Mouse (Mus musculus) embryo, embryonic 11.5 days (tissue): ENCODE data around the gene Scamp5.

Experiments used
- DNase-seq: peaks from one replicate; pipeline ENCODE4 v3.0.0-alpha.2; 2012; ENCODE audit warnings: low read depth, low spot score

Gene Scamp5

DNA sequence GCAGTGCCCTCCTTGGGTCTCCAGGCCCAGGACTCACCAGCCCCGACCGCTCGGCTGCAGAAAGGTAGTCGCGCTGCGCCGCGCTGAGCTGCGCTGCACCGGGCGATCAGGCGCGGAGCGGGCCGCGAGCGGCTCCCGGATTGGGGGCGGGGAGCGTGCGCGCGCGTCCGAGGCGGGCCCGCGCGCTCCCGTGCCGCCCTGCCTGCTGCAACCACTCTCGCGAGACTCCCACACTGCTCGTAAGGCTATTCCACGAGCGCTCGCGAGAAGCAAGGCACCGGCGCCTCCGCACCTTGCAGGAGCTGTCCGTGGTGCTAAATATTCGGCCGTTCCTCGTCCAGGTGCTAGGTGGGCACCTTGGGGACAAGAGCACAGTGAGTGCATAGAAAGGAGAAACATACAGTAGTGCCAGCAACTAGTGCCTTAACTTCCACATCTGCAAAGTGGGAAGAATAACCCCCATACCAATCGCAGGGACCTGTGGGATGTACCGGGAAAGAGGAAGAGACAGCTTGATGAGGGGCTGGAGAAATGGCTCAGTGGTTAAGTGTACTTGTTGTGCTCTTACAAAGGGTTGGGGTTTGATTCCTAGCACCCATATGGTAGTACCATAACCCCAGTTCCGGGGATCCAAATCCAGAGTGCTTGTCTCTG, at the start of gene Scamp5:
TSS of gene Scamp5 (minus strand) at position 165 of the 654 bp plus-strand sequence.
- DNase-seq, result peak; percentile 83

DNA sequence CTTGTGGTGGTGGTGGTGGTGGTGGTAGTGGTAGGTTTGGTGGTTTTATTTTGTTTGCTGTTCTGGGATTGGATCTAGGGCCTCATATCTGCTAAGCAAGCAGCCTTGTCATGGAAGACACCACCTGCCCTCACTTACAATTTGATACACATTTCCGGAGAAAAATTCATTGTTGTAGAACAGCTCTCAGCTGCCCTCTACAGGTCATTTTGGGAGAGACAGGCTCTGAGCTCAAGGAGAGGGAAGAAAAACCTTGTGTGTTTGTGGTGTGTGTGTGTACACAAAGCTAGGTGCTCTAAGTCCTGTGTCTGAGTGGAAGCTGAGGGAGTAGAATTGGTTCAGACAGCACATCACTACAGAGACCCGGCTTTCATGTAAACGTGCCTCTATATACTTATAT, 49.3 kb upstream of the Scamp5 start:
- DNase-seq, result no peak

DNA sequence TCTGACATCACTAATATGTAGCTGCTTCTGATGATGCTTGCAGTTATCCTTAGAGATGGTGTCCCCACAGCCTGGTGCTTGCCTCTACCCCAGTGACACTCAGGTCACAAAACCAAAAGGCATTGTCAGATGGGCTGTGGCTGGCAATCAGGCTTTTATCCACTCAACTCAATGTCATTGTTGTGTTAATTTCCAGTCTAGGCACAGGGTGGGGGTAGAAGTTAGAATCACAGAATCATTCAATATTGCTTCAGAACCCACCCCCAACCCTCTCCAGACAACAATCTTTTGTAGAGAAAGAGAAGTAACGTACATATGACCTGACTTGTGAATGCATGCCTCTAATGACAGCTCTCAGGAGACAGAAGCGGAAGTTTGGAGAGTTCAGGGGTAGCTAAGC, 42.7 kb upstream of the Scamp5 start:
- DNase-seq, result no peak

DNA sequence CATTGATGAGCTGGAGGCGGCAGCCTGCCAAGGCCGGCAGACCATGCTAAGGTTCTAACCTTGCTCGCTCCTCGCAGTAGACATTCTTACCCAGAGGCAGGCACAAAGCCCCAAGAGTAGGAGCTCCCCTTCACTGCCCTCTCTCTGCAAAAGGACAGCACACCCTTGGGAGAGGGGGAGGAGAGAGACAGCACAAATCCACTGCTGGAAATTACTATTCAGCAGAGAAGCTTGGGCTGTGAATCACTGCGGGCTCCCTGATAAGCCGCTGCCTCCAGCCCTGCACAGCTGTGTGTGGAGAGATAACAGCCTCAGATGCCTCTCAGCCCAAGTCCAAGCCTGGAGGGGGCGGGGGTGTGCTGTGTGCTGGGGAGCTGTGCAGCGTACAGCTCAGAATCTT, 37.8 kb upstream of the Scamp5 start:
- DNase-seq, result no peak

DNA sequence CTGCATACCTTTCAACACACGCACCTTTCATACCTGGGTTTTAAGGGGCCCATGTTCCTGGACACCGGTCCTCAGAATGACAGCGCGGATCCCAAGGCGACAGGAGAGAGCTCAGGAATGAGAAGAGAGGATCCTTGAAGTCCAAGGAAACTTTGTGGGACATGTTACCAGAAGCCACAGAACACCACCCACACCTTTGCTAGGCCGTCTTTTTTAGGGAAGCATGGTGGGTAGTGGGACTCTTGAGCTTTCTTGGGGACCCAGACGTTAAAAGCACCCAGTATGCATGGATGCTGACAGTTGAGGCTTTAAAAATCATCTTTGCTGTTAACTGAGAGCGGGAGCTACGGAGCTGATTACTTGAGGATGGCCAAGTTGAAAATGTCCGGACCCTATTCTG, 37.0 kb upstream of the Scamp5 start:
- DNase-seq, result no peak

DNA sequence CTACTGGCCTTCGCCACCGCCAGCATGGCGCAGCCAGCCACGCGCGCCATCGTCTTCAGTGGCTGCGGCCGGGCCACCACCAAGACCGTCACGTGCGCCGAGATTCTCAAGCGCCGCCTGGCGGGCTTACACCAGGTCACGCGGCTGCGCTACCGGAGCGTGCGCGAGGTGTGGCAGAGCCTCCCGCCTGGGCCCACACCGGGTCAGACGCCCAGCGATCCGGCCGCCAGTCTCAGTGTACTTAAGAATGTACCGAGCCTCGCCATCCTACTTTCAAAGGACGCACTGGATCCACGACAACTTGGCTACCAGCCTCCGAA, 36.5 kb upstream of the Scamp5 start:
- no peak for DNase-seq

DNA sequence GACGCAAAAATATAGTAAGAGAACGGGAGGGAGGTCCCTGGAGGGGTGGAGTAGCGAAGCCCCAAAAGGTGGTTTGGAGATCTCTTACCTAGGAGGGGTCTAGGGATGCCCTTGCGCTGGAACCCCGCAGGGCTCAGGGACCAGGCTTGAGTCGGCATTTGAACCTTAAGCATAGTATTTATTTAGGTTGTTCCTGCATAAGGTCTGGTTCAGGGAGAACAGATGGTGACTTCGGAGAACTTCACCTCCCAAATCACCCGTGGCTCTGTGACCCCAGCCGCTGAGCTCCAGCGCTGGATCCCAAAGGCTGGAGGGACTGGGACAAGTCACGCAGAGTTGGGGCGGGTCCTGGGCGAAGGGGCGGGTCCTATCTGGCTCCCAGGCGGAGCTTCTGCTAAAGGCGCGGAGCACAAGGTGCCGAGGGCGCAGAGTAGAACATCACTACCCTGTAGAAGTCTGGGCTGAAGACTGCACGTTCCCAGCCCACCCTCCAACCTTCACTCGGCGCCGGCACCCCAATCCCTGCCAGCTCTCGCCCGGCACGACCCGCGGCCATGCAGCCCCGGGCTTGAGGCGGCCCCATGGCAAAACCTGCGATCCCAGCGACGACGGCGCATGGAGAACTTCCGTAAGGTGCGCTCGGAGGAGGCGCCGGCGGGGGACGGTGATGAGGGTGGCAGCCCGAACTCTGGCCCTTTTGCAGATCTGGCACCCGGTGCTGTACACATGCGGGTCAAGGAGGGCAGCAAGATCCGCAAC, 35.9 kb upstream of the Scamp5 start, which contains the start of gene Rpp25:
TSS of gene Rpp25 (plus strand) at position 405 of the 759 bp plus-strand sequence.
- DNase-seq, result no peak

DNA sequence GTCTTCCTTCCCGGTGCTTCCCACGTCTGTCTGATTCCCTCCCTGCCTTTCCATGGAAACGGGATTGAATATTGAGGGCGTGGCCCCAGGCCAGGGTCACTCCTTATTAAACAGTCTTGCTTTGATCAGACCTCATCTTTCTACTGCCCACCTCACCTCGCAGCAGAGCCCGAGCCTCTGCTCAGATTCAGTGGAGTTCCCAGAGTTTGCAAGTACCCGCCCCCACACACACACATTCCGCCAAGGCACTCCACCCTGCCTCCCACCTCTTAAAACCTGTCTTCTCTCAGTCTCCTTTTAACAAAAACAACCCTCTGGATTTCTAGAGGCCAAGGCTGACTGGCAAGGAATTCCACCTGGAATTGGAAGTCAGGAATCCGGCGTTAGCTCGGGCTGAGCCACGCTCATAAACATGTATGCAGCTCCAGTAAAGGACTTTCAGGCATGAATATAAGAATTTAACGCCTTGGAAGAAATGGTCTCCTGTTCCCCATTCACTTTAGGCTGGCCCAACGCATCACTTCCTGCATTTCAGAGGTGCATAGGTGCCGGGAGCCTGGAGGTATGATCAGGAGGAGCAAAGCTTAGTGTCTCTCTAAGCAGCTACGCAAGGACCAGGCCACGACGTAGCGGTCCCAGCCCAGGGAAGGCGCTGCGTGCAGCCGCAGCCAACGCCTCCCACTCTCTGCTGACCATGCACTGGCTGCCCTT, 35.2 kb upstream of the Scamp5 start:
- DNase-seq, result no peak

DNA sequence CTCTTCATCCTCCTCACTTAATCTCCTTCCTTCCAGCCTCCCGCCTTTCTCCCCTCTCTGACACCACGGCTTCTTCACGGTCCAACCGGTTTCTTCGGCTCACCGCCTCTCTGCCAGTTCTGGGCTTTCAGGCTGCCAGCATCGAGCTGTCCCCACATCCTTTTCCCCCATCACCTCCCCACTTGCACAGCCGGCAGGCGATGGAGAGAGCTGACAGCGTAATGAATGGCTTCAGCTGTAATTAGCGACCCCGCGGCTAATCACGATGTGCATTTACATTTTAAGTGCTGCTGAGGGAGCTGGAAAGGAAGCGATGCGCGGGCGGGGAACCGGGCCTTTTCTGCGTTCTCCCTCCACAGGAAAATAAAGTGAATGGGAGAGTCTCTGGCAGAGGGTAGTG, 34.0 kb upstream of the Scamp5 start:
- DNase-seq, result no peak

DNA sequence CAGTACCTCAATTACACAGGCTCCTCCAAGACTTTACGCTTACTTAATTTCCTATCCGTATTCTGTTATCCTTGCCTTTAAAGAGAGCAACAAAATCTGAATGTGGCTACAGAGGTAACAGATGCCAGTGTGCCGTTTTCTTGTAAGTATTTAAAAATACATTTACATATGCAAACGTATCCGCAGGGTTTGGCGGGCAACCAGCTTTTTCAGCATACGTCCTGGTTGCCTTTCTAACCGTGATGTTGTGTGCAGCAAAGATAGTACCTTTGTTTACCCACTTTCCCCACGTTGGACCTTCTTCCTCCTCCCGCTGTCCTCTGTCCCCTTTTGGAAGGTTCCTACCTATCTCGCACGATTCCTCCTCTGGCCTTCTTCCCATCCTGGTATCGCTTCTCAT, 33.6 kb upstream of the Scamp5 start:
- no peak for DNase-seq

DNA sequence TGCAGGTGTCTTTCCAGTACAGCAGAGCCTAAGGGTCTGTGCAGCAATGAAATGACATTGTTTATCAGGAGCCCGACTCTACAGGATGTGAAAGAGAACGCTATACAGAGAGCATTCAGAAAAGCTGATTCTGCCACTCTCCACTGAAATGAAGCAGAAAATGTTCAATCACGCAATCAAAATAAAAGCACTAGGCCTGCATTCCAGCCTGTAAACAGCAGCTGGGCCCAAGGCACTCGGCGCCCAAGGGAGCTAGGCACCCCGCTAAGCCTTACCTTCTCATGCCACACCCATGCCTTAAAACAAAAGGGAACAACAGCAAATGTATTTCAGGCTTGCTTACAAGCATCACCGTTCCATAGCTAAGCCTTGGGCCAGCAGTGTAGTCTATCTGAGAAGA, 30.7 kb upstream of the Scamp5 start:
- DNase-seq, result no peak

DNA sequence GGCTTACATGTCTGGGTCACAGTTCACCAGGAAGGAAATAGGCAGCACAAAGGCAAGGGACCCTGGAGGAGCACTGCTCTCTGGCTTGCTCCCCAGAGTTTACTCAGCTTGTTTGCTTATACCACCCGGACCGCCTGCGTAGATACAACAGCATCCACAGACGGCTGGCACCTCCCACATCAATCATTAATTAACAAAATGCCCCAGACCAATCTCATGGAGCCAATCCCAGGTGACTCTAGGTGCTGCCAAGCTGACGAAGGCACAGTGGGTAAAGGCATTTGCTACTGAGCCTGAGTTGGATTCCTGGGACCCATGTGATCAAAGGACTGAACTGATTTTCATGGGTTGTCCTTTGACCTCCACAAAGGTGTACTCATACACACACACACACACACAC, 29.4 kb upstream of the Scamp5 start:
- DNase-seq, result no peak

DNA sequence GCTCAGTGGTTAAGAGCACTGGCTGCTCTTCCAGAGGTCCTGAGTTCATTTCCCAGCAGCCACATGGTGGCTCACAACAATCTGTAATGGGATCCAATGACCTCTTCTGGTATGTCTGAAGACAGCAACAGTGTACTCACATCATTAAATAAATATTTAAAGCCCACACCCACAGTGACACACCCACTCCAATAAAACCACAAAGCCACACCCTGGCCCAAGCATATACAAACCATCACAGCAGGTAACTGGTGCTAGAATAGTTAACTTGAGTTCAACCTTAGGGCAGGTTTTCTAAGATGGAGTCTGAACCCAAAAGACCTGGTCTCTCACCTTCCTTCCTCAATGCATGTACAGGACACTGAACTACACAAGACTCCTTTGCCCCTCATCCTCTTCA, 27.1 kb upstream of the Scamp5 start:
- DNase-seq, result no peak

DNA sequence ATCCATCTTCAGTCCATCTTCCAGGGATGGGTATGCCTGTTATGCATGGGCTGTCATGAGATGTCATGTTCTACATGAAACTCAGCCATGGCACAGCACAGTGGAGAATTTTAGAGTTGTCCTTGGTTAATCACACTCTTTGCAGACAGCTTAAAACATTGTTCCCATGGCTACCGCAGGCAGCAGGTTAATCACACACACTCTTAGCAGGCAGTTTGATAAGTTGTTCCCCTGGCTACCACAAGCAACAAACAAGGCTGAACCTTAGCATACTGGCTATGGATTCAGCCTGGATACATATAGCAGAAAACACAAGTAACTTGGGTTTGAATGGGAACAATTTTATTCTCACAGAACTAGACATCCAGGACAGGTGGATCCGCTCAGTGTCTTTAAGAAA, 25.7 kb upstream of the Scamp5 start:
- no peak for DNase-seq

DNA sequence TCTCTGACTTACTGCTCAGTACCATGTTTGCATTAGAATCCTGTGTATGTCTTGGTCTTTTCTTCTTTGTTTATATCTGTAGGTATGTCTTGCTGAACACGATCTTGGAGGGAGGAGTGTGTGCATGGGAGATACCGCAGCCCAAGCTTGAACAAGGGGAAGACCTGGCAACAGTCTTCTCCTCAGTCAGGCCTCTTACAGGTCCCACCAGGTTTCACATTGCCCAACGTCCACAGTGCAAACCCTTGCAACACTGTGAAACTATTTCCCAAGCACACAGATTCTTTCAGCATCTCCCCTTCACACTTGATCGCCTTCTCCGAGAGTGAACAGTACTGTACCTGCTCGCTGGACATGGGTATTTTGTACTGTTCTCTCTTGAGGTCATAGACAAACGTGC, 19.9 kb upstream of the Scamp5 start:
- DNase-seq, result no peak

DNA sequence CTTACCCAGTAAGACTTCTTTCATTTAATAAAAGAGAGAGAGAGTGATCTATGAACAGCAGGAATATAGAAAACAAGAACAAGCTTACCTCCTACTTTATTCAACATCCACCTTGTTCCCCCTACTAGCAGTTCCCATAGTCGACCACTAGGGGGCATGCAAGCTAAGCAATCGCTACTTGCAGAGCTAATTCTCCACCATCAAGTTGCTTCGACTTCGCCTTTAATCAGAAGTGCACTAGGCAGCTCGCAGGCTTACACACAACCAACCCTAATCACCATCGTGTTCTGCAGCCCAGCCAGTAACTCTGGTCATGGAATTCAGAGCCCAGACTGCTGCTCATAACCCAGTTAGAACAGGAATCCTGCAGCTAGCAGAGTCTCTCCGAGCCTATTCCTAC, 17.9 kb upstream of the Scamp5 start:
- peak; percentile 75 for DNase-seq

DNA sequence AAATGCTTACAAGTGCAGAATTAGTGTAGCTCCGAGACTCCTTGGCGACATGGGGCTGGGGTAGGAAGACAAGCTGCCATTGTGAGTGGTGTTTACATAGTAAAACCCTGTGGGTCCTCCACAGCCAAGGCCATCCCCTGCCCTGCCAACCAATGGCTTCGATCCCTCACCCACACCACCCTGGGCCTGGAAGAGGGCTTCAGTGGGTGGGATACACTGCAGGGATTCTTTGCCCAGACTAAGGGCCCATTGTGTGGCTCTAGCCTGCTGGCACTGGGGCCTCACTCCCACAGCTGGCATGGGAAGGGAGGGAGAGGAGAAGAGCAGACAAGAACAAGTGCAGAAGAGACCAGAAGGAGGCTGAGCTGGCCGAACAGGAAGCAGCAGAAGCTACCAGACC, 1.1 kb upstream of the Scamp5 start:
- no peak for DNase-seq

DNA sequence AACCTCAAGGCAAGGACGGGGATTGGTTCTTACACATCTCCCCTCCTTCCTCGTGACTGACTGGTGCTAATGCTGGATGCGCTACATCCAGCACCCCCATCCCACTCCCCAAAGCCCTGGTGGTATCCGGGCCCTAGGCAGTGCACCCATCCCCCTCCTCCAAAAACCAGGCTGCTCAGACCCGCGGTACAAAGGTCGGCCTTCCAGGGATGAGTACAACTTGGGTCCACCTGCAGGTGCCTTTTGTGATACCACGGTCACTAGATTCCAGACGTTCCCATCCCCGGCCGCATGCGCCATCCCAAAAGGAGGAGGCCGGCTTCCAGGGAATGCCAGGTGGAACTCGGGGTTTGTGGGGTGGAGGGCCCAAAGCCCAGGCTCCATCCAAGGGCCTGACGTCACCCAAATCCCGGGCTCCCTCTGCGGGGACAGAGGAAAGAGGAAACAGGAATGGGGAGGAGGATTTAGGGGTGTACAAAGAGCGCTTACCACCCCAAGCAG, 539 bp downstream of the Scamp5 start:
- no peak for DNase-seq

DNA sequence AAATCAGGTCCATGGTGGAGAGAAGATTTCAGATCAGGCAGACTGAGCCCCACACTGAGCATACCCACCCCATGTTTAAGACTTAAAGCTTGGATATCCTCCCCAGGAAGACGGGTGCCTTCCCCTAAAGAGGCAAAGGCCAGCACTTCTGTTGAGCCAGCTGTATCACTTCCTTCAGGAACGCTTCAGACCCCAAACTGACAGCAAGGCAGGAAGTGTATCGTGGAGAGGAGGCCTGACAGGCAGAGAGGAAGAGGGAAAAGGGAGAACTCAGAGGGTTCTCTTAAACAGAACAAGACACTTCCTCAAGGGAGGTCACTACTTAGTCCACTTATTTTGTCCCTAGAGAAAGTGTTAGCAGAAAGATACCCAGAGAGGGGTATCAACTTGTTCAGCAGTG, 1.8 kb downstream of the Scamp5 start:
- no peak for DNase-seq

DNA sequence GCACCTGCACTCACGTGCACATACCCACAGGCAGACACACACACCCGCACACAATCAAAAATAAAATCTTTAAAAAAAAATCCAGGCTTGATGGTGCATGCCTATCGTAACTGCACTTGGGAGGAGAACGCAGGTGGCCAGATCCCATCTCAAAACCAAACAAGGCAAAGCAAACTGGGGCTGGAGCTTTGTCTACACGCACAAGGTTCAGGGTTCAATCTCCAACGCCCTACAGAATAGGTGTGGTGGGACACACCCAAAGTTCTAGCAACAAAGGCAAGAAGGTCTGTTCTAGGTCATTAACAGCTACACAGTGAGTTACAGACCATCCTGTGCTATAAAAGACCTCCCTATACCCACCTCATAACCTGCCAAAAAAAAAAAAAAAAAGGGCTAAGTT, 5.0 kb downstream of the Scamp5 start:
- DNase-seq, result no peak

DNA sequence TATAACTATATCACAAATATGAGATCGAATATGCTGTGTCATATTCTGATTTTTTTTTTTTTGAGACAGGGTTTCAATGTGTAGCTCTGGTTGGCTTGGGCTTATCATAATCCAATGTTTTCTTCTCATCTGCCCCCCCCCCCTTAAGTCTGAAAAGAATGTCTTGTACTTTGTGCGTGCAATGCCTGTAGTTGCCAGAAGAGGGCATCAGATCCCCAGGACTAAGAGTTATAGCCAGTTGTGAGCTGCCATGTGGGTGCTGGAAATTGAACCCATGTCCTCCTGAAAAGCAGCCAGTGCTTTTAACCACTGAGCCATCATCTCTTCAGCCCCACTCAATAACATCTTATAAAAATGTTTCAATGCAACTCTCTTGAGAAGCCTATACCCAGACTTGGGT, 8.2 kb downstream of the Scamp5 start:
- DNase-seq, result no peak

DNA sequence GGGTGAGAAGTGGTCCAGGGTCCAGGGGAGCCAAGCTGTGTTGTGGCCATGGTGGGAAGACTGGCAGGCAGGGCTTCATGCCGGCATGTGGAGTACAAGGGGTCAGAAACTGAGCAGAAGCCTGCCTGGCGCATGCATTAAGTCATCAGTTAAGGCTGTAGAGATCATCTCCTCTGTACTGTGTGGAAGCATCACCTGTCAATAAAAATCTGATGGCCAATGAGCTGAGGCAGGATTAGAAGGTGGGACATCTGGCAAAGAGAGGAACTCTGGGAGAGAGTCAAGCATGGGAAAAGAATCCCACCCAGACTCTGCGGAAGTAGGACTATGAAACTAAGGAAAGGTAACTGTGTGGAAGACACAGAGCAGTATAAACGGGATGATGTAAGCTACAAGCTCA, 14.3 kb downstream of the Scamp5 start:
- no peak for DNase-seq
